Mouse (Mus musculus) heart, embryonic 11.5 days (tissue): ENCODE measurements around the gene Lrrk1. TPM values are rescaled to one million over a fixed set of nuclear protein-coding genes. Genes with fewer than 3 reads are reported as not detected.

ENCODE experiments used
- ATAC-seq: fragments of 200-750 bp; cut with Nextera tagmentation; replicated peaks from 2 replicates; pipeline ENCODE4 v1.8.0; 2017; ENCODE audit warnings: moderate library complexity; ENCODE audit not compliant: insufficient number of reproducible peaks, low FRiP score, low TSS enrichment
- H3K27ac ChIP-seq: fragments of 300-500 bp; sonication (generic); 2 replicates; pipeline ENCODE4 v1.5.1; 2014; ENCODE audit warnings: mild to moderate bottlenecking, low read depth, low read length
- H3K27me3 ChIP-seq: fragments of 300-500 bp; sonication (generic); 2 replicates; pipeline ENCODE4 v1.6.1; 2014; ENCODE audit warnings: mild to moderate bottlenecking, low read length, mixed read lengths; ENCODE audit not compliant: control insufficient read depth, insufficient read depth
- H3K36me3 ChIP-seq: fragments of 300-500 bp; sonication (generic); 2 replicates; pipeline ENCODE4 v1.6.1; 2014; ENCODE audit warnings: mild to moderate bottlenecking, low read length, moderate library complexity, mixed read lengths; ENCODE audit not compliant: control insufficient read depth, insufficient read depth
- H3K4me1 ChIP-seq: fragments of 300-500 bp; sonication (generic); 2 replicates; pipeline ENCODE4 v1.6.1; 2014; ENCODE audit warnings: low read length; ENCODE audit not compliant: control insufficient read depth, insufficient read depth
- H3K4me2 ChIP-seq: fragments of 300-500 bp; sonication (generic); 2 replicates; pipeline ENCODE4 v1.6.1; 2014; ENCODE audit warnings: mild to moderate bottlenecking, moderate library complexity
- H3K4me3 ChIP-seq: fragments of 300-500 bp; sonication (generic); 2 replicates; pipeline ENCODE4 v1.5.1; 2014; ENCODE audit warnings: low read depth, low read length
- H3K9ac ChIP-seq: fragments of 300-500 bp; sonication (generic); 2 replicates; pipeline ENCODE4 v1.6.1; 2014; ENCODE audit warnings: mild to moderate bottlenecking, low read depth, low read length, moderate library complexity
- H3K9me3 ChIP-seq: fragments of 300-500 bp; sonication (generic); replicated peaks from 2 replicates; pipeline ENCODE4 v1.6.1; 2016; ENCODE audit warnings: low read length; ENCODE audit not compliant: control insufficient read depth
- WGBS: fragments of 180-500 bp; shearing (Covaris S2); extraction: QIAGEN DNeasy Blood & Tissue Kit; methylation state at CpG from one replicate; pipeline ENCODE4 v1.1.7; 2014; ENCODE audit not compliant: insufficient replicate concordance; 5-methylcytosine and 5-hydroxymethylcytosine counted together
- polyA plus RNA-seq: library from polyadenylated mRNA; unstranded; fragments of >200 nt; fragmentation: Nextera tagmentation; extraction: Ambion mirVana; gene quantifications from 2 replicates; pipeline ENCODE4 v1.2.1, GENCODE M21; 2014

The Lrrk1 gene
- polyA plus RNA-seq, 1 experiment from 2014 or later, result 6.3 TPM

- Histone ChIP-seq H3K9me3 (no peaks in the 10 kb centered on the region), H3K4me1 (peaks cover 8% of the 10 kb centered on the region), H3K4me3 (no peak overlapping the region), H3K4me2 (no peak overlapping the region), H3K27ac (no peak overlapping the region), H3K27me3 (no peaks in the 10 kb centered on the region), H3K36me3 (no peaks in the 10 kb centered on the region), H3K9ac (no peak overlapping the region)
- 76% methylated on average over 9 of the region's 9 CpGs for WGBS
- ATAC-seq, result no peak
Measured at GRCm38 (mm10) chr7:66323252-66324015, 64.7 kb downstream of the Lrrk1 start.

- peaks cover 4% of the 10 kb centered on the region for H3K9me3 ChIP-seq
- H3K4me2 ChIP-seq, result no peak overlapping the region
- H3K36me3 ChIP-seq, result no peaks in the 10 kb centered on the region; the same call in 1 of the 2 replicates
- H3K27ac ChIP-seq, result no peak overlapping the region
- peaks cover 8% of the 10 kb centered on the region for H3K4me1 ChIP-seq
- WGBS, result 52% methylated on average over 5 of the region's 5 CpGs
- no peak for ATAC-seq
- H3K27me3 ChIP-seq, result no peaks in the 10 kb centered on the region
- no peak overlapping the region for H3K9ac ChIP-seq
- H3K4me3 ChIP-seq, result no peak overlapping the region
Measured at GRCm38 (mm10) chr7:66320996-66321395, 67.2 kb downstream of the Lrrk1 start.

GRCm38 (mm10) chr7:66318147-66318546 is 70.0 kb downstream of the Lrrk1 start:
- 78% methylated on average over 6 of the region's 6 CpGs for WGBS
- Histone ChIP-seq H3K27ac (no peak overlapping the region), H3K4me1 (peaks cover 4% of the 10 kb centered on the region; the same call in 1 of the 2 replicates), H3K4me2 (no peak overlapping the region), H3K27me3 (no peaks in the 10 kb centered on the region), H3K36me3 (no peaks in the 10 kb centered on the region; the same call in 1 of the 2 replicates), H3K4me3 (no peak overlapping the region), H3K9me3 (peaks cover 7% of the 10 kb centered on the region), H3K9ac (no peak overlapping the region)
- ATAC-seq, result no peak

GRCm38 (mm10) chr7:66310670-66311656 is 77.2 kb downstream of the Lrrk1 start:
- Histone ChIP-seq H3K9me3 (peaks cover 3% of the 10 kb centered on the region), H3K27ac (no peak overlapping the region), H3K4me3 (no peak overlapping the region), H3K36me3 (peaks cover 3% of the 10 kb centered on the region), H3K9ac (no peak overlapping the region), H3K4me1 (peaks cover 10% of the 10 kb centered on the region), H3K27me3 (peaks cover 7% of the 10 kb centered on the region; the same call in 1 of the 2 replicates), H3K4me2 (no peak overlapping the region)
- 68% methylated on average over 26 of the region's 26 CpGs for WGBS
- no peak for ATAC-seq

- 41% methylated on average over 7 of the region's 7 CpGs for WGBS
- H3K9ac ChIP-seq, result no peak overlapping the region
- no peak overlapping the region for H3K4me2 ChIP-seq
Measured at GRCm38 (mm10) chr7:66309950-66310669, 78.0 kb downstream of the Lrrk1 start.

GRCm38 (mm10) chr7:66309240-66309949 is 78.8 kb downstream of the Lrrk1 start:
- no peak overlapping the region for H3K9ac ChIP-seq
- ATAC-seq, result no peak
- no peak overlapping the region for H3K4me3 ChIP-seq
- WGBS, result 32% methylated on average over 5 of the region's 5 CpGs
- H3K27ac ChIP-seq, result peak overlapping the region; percentile 32; the same call in 1 of the 2 replicates
- peaks cover 7% of the 10 kb centered on the region; the same call in 1 of the 2 replicates for H3K27me3 ChIP-seq
- H3K4me2 ChIP-seq, result peak overlapping the region; percentile 14; the same call in 1 of the 2 replicates
- H3K36me3 ChIP-seq, result peaks cover 3% of the 10 kb centered on the region; the same call in 1 of the 2 replicates
- peaks cover 10% of the 10 kb centered on the region for H3K4me1 ChIP-seq
- H3K9me3 ChIP-seq, result no peaks in the 10 kb centered on the region

More at GRCm38 (mm10) chr7:66309950-66310669, 78.0 kb downstream of the Lrrk1 start:
- peaks cover 7% of the 10 kb centered on the region; the same call in 1 of the 2 replicates for H3K27me3 ChIP-seq
- H3K27ac ChIP-seq, result peak overlapping the region; percentile 32; the same call in 1 of the 2 replicates
- H3K9me3 ChIP-seq, result no peaks in the 10 kb centered on the region
- ATAC-seq, result no peak
- H3K36me3 ChIP-seq, result peaks cover 3% of the 10 kb centered on the region; the same call in 1 of the 2 replicates
- no peak overlapping the region for H3K4me3 ChIP-seq
- peaks cover 10% of the 10 kb centered on the region for H3K4me1 ChIP-seq

- Histone ChIP-seq H3K36me3 (peaks cover 3% of the 10 kb centered on the region; the same call in 1 of the 2 replicates), H3K4me1 (peaks cover 10% of the 10 kb centered on the region), H3K4me2 (no peak overlapping the region), H3K27me3 (peaks cover 7% of the 10 kb centered on the region; the same call in 1 of the 2 replicates), H3K9ac (no peak overlapping the region), H3K27ac (no peak overlapping the region), H3K4me3 (no peak overlapping the region), H3K9me3 (no peaks in the 10 kb centered on the region)
- ATAC-seq, result no peak
- 74% methylated on average over 13 of the region's 13 CpGs for WGBS
Measured at GRCm38 (mm10) chr7:66308581-66309239, 79.4 kb downstream of the Lrrk1 start.
